Mouse (Mus musculus) kidney, postnatal 4 days (tissue): ENCODE results near the gene Il17re.
A peak's percentile ranks its signal among the peaks of the same experiment; 100 is the strongest.

Experiments
- DNase-seq, 2 experiments: peaks; one replicate each; pipeline ENCODE4 v3.0.0; 2021; ENCODE audit warnings: mixed read lengths in 2 of 2

Il17re gene

GRCm38 (mm10) chr6:113443091-113443490 lies 15.2 kb upstream of the Il17re start:
- DNase-seq = peak in 1 of 2 experiments; percentile 29

- peak in 1 of 2 experiments; percentile 29 for DNase-seq
Observed at GRCm38 (mm10) chr6:113444207-113444965, 13.9 kb upstream of the Il17re start.

GRCm38 (mm10) chr6:113447639-113448038 lies 10.6 kb upstream of the Il17re start:
- DNase-seq = no peak

- no peak for DNase-seq
Observed at GRCm38 (mm10) chr6:113451839-113452238, 6.4 kb upstream of the Il17re start.

GRCm38 (mm10) chr6:113455007-113455406 lies 3.3 kb upstream of the Il17re start:
- DNase-seq = no peak

- DNase-seq = peak; percentile 26 to 51
Observed at GRCm38 (mm10) chr6:113458635-113459034, 351 bp downstream of the Il17re start.

- DNase-seq = no peak
Observed at GRCm38 (mm10) chr6:113464040-113464439, 5.8 kb downstream of the Il17re start.

GRCm38 (mm10) chr6:113465602-113466001 lies 7.3 kb downstream of the Il17re start:
- DNase-seq = peak; percentile 49 to 73

GRCm38 (mm10) chr6:113468512-113468911 lies 10.2 kb downstream of the Il17re start:
- no peak for DNase-seq

- DNase-seq = peak; percentile 77 to 88
Observed at GRCm38 (mm10) chr6:113469021-113469420, 10.7 kb downstream of the Il17re start.

- DNase-seq = peak; percentile 91 to 93
Observed at GRCm38 (mm10) chr6:113469432-113469831, 11.1 kb downstream of the Il17re start.

- DNase-seq = peak; percentile 73 to 85
Observed at GRCm38 (mm10) chr6:113471297-113471936, 13.1 kb downstream of the Il17re start, which contains the start of gene Il17rc. TSS of gene Il17rc (plus strand) at chr6:113471427.

- DNase-seq = peak; percentile 27 to 43
Observed at GRCm38 (mm10) chr6:113472061-113472460, 13.8 kb downstream of the Il17re start.

GRCm38 (mm10) chr6:113473246-113473645 lies 15.0 kb downstream of the Il17re start:
- no peak for DNase-seq

GRCm38 (mm10) chr6:113473715-113474114 lies 15.4 kb downstream of the Il17re start:
- DNase-seq = no peak

GRCm38 (mm10) chr6:113477353-113477752 lies 19.1 kb downstream of the Il17re start:
- DNase-seq = no peak

- DNase-seq = no peak
Observed at GRCm38 (mm10) chr6:113478906-113479305, 20.6 kb downstream of the Il17re start.

GRCm38 (mm10) chr6:113480555-113481373 lies 22.5 kb downstream of the Il17re start:
- DNase-seq = peak; percentile 43 to 61

GRCm38 (mm10) chr6:113482477-113483099 lies 24.3 kb downstream of the Il17re start:
- DNase-seq = peak; percentile 45 to 63

GRCm38 (mm10) chr6:113483100-113483615 lies 24.9 kb downstream of the Il17re start, which contains the start of gene Creld1:
TSS of gene Creld1 (plus strand) at chr6:113483297.
- peak; percentile 93 to 96 for DNase-seq

GRCm38 (mm10) chr6:113483729-113484128 lies 25.4 kb downstream of the Il17re start:
- peak; percentile 42 to 57 for DNase-seq

GRCm38 (mm10) chr6:113487125-113487576 lies 28.9 kb downstream of the Il17re start:
- no peak for DNase-seq
